Mouse (Mus musculus) lung, adult 10 weeks (tissue): ENCODE measurements around the gene 1700029P11Rik. TPM values are rescaled to one million over a fixed set of nuclear protein-coding genes. Genes with fewer than 3 reads are reported as not detected.

ENCODE experiments used
- polyA plus RNA-seq: library from polyadenylated mRNA; stranded (reverse); fragments of 350-450 nt; fragmentation: Illumina TruSeq; extraction: RNeasy Lipid Tissue Mini Kit (QIAGEN cat#74804); gene quantifications from one replicate; pipeline ENCODE4 v1.2.3, GENCODE M21; 2014; ENCODE audit warnings: low read depth, low replicate concordance; ENCODE audit not compliant: insufficient read depth

The 1700029P11Rik gene
- not detected for polyA plus RNA-seq

GRCm38 (mm10) chr15:81980321-81980720 is at the start of gene 1700029P11Rik:
Gene 1700029P11Rik, plus strand, starts transcription at chr15:81980540.

GRCm38 (mm10) chr15:81936679-81937078 is 43.7 kb upstream of the 1700029P11Rik start, which contains the start of gene Csdc2:
Gene Csdc2, plus strand, starts transcription at chr15:81936759.

DNA sequence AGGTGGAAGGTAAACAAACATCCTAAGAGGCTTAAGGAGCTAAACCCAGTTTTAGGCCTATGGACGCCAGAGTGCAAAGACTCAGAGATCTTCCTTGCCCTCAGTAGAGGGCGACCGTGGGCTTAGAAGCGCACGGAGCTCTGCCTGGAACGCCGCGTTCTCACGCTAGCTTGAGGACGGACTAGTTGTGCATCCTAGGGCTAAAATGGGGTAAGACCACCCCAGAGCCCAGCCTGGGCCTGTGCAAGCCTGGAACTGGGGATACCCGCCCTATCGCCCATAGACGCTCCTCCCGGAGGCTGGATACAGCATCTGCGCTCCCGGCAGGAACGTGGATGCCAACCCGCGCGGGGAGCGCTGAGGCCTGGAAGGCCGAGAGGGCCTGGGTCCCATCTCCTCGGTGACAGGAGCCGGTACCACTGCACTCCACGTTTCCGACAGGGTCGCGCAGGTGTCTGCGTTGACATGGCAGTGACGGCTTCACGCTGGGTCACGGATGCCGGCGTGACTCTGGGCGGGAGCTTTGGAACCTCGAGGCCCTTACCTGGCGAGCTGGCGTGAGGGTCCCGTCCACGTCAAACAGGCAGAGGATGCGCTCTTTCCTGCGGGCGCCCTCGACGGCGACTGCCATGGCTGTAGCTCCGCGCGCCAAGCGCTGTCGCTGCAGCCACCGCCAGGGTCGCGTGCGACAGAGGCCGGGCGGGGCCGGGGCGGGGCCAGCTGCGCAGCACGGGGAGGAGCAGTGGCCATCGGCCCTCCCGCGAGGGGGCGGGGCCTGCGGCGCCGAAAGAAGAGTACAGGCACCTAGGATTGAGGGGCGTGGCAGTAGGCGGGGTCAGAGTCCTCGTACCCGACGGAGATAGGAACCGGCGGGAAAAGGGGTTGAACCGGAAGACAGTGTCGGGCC is 19.9 kb upstream of the 1700029P11Rik start, which contains the start of gene Pmm1:
Pmm1 (minus strand) TSS at position 760 of the 907 bp plus-strand sequence.

DNA sequence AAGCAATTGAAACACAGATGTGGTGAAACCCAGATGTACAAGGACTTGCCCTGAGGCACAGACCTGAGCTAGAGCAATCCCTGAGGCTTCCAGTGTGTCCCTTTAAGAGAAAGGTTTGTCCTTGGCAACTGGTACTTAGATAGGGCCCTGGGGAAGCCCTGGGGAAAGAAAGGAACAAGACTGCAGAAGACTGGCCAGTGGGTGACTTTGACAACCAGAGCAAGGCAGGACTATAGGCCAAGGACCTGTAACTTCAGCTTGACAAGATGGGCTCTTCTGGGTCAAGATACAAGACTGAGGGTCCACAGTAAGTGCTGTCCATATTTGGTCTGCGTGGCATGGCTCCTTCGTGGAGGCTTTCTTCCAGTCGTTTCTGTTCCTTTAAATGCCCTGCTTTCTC is 7.3 kb downstream of the 1700029P11Rik start, which contains the start of gene Xrcc6:
Xrcc6 (plus strand) TSS at position 190 of the 400 bp plus-strand sequence.

Other genes starting within 250 kb of the 1700029P11Rik start
- 18.3 TPM for gene Zc3h7b, start 235.5 kb upstream of the 1700029P11Rik start, polyA plus RNA-seq
- 25.6 TPM for gene Rangap1, start 235.0 kb upstream of the 1700029P11Rik start, polyA plus RNA-seq
- gene Tef, start 178.1 kb upstream of the 1700029P11Rik start, polyA plus RNA-seq, result 35.0 TPM
- 12.8 TPM for gene Tob2, start 121.7 kb upstream of the 1700029P11Rik start, polyA plus RNA-seq
- 55.8 TPM for gene Phf5a, start 108.6 kb upstream of the 1700029P11Rik start, polyA plus RNA-seq
- 86.1 TPM for gene Aco2, start 108.2 kb upstream of the 1700029P11Rik start, polyA plus RNA-seq
- 10.8 TPM for gene Polr3h, start 54.3 kb upstream of the 1700029P11Rik start, polyA plus RNA-seq
- 3.1 TPM for gene Csdc2, start 43.8 kb upstream of the 1700029P11Rik start, polyA plus RNA-seq
- 27.0 TPM for gene Pmm1, start 19.6 kb upstream of the 1700029P11Rik start, polyA plus RNA-seq
- 16.5 TPM for gene Xrcc6, start 7.3 kb downstream of the 1700029P11Rik start, polyA plus RNA-seq
- 16.9 TPM for gene Desi1, start 53.3 kb downstream of the 1700029P11Rik start, polyA plus RNA-seq
- 153 TPM for gene Snu13, start 67.1 kb downstream of the 1700029P11Rik start, polyA plus RNA-seq
- not detected for gene 4930407I10Rik, start 78.6 kb downstream of the 1700029P11Rik start, polyA plus RNA-seq
- not detected for gene Mei1, start 89.5 kb downstream of the 1700029P11Rik start, polyA plus RNA-seq
- 10.0 TPM for gene Ccdc134, start 147.4 kb downstream of the 1700029P11Rik start, polyA plus RNA-seq
- gene Srebf2, start 166.6 kb downstream of the 1700029P11Rik start, polyA plus RNA-seq, result 45.6 TPM
- gene Shisa8, start 232.3 kb downstream of the 1700029P11Rik start, polyA plus RNA-seq, result not detected
- 5.0 TPM for gene Tnfrsf13c, start 243.8 kb downstream of the 1700029P11Rik start, polyA plus RNA-seq